Mouse (Mus musculus): ENCODE results near the gene Tmco2.
A peak's percentile ranks its signal among the peaks of the same experiment; 100 is the strongest.
"Not testable (repeated sequence)": the region's sequence is repeated elsewhere in the genome, so short reads cannot be mapped to it uniquely, and the experiment has no call there.

The Tmco2 gene

GRCm38 (mm10) chr4:121109126-121109525 lies at the start of gene Tmco2:
Gene Tmco2 (minus strand): TSS chr4:121109226.
- DNase-seq = no peak

- no peak for DNase-seq
Observed at GRCm38 (mm10) chr4:121103304-121103703, 5.7 kb downstream of the Tmco2 start.

- peak; percentile 94 to 95 for DNase-seq
Observed at GRCm38 (mm10) chr4:121097650-121098378, 11.2 kb downstream of the Tmco2 start, which contains the start of gene Zmpste24. Gene Zmpste24 (minus strand): TSS chr4:121098241.

GRCm38 (mm10) chr4:121090211-121090610 lies 18.8 kb downstream of the Tmco2 start:
- DNase-seq = no peak

- no peak for DNase-seq
Observed at GRCm38 (mm10) chr4:121088696-121089095, 20.3 kb downstream of the Tmco2 start.

GRCm38 (mm10) chr4:121084506-121084905 lies 24.5 kb downstream of the Tmco2 start:
- DNase-seq = no peak

GRCm38 (mm10) chr4:121080395-121080794 lies 28.6 kb downstream of the Tmco2 start:
- no peak for DNase-seq

- DNase-seq = no peak
Observed at GRCm38 (mm10) chr4:121077915-121078646, 30.9 kb downstream of the Tmco2 start.

- DNase-seq = no peak
Observed at GRCm38 (mm10) chr4:121074250-121074649, 34.8 kb downstream of the Tmco2 start.

GRCm38 (mm10) chr4:121065336-121065735 lies 43.7 kb downstream of the Tmco2 start:
- no peak for DNase-seq

GRCm38 (mm10) chr4:121059218-121059617 lies 49.8 kb downstream of the Tmco2 start:
- DNase-seq = not testable (repeated sequence)

- DNase-seq = no peak
Observed at GRCm38 (mm10) chr4:121057032-121057431, 52.0 kb downstream of the Tmco2 start.

GRCm38 (mm10) chr4:121056342-121056741 lies 52.7 kb downstream of the Tmco2 start:
- DNase-seq = peak; percentile 51 to 69
